Mouse (Mus musculus) WW6 (cell line): Measurements from ENCODE around the gene Tex44.
"Not testable (repeated sequence)": the region's sequence is repeated elsewhere in the genome, so short reads cannot be mapped to it uniquely, and the experiment has no call there.

Experiments used
- DNase-seq: peaks from one replicate; pipeline ENCODE4 v3.0.0-alpha.2; 2013; ENCODE audit warnings: low read depth, low spot score

Tex44 gene

DNA sequence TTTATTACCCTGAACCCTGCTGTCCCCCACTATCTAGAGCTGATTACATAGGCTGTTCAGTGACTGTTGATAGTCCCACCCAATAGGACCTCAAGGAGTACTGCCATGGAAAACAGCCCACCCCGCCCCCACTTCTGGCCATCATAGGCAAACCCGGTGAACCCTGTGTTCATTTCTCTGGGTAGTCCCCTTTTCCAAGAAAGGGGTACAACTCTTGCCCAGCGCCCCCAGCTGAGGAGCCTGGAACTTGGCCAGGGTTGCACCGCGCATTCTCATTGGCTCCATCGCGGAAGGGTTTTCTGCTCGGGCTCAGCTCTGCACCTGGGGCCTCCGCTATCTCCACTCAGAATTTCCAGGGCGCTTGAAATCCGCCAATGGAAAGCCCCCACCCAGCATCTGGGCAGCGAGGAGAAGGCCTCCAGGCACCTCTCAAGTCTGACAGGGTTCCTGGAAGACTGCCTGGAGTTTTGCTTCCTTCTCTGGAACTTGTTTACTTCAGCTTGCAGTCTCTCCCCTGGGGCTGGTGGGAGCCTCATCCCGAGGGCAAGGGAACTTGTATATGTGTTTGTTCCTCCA, 21.6 kb downstream of the Tex44 start:
- DNase-seq, result no peak

DNA sequence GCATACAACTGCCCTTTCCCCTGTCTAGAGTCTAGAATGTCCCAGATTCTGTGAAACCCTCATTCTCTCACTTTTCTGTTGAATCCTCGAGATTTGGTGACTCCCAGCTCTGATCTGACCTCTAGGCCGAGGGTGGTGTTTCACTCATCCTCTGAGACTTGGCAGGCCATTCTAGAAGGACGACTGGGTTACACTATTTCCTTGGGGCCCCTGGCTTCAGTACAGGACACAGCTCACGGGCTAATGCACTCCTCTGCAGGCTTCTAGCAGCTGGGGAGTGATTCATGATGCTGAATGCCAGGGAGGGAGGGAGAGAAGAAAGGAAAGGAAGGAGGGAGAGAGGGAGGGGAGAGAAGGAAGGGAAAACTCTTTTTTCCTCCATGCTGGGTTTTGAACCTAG, 22.1 kb downstream of the Tex44 start:
- no peak for DNase-seq

DNA sequence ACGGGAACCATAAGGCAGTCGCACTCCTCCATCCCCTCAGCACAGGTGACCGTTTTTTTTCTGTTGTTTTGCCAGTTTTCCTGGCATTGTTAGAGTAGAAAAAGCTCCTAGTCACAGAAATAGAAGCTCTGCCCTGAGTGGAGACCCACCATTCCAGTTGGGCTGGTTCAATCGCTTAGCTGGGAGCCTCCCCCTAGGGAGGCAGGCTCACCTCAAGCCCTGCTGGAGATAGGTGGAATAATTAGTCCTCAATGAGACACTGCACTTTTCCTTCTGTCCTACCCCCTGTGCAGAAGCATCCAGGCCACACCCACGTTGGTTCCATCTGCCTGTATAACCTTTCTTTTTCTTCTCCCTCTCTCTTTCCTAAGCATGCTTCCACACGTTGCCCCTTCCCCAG, 23.8 kb downstream of the Tex44 start:
- DNase-seq, result no peak

- no peak for DNase-seq
These were observed 26.6 kb downstream of the Tex44 start for GRCm38 (mm10) chr1:86452713-86453112.

DNA sequence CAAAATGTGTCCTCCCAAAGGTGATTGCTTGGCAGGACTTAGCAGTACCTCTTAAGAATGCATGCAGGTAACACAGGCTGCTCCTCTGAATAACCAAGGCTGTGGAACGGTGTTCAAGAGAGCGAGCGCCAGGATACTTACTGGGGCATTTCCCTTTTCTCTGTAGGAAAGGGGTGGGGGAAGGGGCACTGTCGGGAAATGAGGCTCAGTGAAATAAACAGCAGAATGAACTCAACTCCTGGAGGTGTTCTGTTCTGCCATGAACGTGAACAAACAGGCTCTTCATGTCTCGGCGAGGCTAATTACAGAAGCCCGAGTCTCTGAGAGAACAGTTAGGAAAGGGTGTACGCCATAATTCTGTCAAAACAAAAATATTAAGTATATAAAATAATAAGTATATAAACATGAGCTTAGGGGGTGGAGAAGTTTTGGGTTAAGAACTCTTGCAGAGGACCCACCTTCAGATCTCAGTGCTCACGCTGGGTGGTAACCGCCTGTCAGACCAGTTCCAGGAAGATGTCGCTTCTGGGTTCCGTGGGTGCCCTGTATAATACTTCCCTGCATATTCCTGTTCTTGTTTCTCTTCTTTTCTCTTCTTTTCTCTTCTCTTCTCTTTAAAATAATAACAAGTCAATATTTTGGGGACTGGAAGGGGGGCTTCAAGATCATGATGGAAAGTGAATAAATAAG, 30.9 kb downstream of the Tex44 start:
- no peak for DNase-seq

DNA sequence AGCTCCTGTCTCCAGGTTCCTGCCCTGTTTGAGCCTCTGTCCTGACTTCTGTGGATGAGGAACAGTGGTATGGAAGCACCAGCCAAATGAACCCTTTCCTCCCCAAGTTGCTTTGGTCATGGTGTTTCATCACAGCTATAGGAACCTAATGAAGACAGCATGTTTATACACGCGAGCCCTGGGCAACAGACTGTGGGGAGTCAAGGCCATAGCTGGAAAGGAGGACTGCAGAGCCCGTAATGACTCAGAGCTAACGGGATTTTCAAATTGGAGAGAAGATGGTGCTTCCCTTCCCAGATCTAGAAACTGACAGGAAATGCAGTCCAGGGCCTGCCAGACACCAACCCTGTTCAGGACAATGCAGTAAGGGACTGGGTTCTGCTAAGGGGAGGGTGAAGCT, 33.2 kb downstream of the Tex44 start:
- DNase-seq, result no peak

GRCm38 (mm10) chr1:86464223-86464874, 38.2 kb downstream of the Tex44 start:
- no peak for DNase-seq

GRCm38 (mm10) chr1:86464875-86465224, 38.7 kb downstream of the Tex44 start:
- DNase-seq, result no peak

DNA sequence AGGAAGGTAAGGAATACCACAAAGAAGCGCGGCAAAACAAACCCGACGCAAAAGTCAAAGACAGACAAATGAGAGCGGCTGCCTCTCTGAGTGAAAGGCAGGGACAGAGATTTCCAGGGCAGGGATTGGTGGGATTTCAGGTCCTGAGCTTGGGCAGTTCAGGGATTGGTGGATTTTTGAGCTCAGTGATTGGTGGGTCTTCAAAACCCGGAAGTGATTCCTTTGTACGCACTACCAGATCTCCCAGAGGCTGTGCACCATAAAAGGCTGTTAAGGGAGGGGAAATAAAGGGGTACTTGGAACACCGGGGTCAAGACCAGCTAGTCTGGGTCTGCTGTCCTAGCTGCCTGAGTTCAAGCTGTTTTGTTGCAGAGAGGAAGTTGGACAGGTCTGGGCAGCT, 41.3 kb downstream of the Tex44 start:
- no peak for DNase-seq

DNA sequence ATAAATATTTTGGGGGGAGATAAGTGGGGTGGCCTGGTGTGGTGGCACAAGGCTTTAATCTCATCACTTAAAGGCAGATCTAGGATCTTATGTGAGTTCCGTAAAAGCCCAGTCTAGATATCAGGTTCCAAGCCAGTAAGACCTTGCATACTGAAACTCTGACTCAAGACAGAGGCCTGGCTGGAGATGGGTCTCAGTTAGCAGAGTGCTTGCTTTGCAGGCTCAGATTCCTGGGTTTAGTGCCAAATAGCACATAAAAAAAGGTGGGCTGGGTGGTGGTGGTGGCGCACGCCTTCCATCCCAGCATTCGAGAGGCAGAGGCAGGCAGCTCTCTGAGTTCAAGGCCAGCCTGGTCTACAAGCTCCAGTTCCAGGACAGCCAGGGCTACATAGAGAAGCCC, 43.7 kb downstream of the Tex44 start:
- no peak for DNase-seq

GRCm38 (mm10) chr1:86470519-86471181, 44.5 kb downstream of the Tex44 start:
- no peak for DNase-seq

DNA sequence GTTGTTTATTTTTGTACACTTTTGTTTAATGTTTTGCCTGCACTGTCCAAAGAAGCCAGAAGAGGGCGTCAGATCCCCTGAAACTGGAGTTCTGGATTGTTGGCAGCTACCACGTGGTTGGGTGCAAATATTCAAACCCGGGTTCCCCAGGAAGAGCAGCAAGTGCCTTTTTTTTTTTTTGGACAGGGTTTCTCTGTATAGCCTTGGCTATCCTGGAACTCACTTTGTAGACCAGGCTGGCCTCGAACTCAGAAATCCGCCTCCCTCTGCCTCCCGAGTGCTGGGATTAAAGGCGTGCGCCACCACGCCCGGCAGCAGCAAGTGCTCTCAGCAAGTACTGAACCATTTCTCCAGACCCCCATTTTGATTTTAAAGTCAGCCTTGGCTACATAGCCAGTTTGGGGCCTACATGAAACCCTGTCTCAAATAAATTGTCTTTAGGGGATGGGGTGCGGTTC, 45.4 kb downstream of the Tex44 start:
- DNase-seq, result not testable (repeated sequence)

DNA sequence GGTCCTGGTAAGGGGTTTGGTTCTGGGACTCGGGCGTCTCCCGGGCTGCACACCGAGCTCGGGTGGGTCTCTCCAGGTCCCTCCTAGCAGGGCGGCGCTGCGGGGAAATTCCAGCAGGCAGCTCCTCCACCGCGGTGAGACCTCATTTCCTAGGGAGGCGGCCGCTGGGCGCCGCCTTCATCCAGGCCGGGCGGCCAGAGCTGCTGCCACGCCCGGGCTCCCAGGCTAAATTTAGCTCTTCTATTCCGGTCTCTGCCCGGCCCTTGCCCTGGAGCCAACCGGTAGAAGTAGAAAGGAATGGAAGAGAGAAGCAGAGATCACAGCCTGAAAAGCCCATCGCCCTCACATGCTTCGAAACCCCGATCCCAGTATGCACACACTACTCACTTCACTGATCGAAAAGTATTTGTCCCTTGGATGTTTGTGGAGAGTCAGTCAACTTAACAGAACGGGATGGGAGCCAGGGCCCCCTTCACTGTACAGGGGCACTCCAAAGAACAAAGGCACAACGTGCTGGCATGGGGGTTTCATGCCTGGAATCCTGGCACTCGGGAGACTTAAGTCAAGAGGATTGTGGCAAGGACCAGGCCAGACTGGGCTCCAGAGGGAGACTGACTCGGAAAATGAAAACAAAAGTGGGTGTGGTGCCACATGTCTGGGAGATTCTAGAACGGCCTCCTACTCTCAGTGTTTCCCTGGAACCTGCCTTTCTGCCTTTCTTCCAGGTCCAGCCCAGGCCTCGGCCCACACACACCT, 46.2 kb downstream of the Tex44 start:
- DNase-seq, result no peak

GRCm38 (mm10) chr1:86473109-86473760, 47.1 kb downstream of the Tex44 start:
- DNase-seq, result no peak
